Mouse (Mus musculus) lung, embryonic 15.5 days (tissue): ENCODE results near the gene Nrsn2. TPM values are rescaled to one million over a fixed set of nuclear protein-coding genes. Genes with fewer than 3 reads are reported as not detected.

Experiments
- polyA plus RNA-seq: library from polyadenylated mRNA; unstranded; fragments of >200 nt; fragmentation: Nextera tagmentation; extraction: Ambion mirVana; gene quantifications from 2 replicates; pipeline ENCODE4 v1.2.1, GENCODE M21; 2015

The Nrsn2 gene
- polyA plus RNA-seq, 1 experiment from 2014 or later, result 0.36 TPM

Other genes starting within 250 kb of the Nrsn2 start
- 7.8 and 9.0 TPM in 2 replicates for gene Tcf15, start 233.1 kb downstream of the Nrsn2 start, polyA plus RNA-seq
- gene Csnk2a1, start 149.8 kb downstream of the Nrsn2 start, polyA plus RNA-seq, result 76.7 and 83.7 TPM in 2 replicates
- 37.3 and 40.3 TPM in 2 replicates for gene Tbc1d20, start 82.8 kb downstream of the Nrsn2 start, polyA plus RNA-seq
- gene Rbck1, start 44.0 kb downstream of the Nrsn2 start, polyA plus RNA-seq, result 89.7 and 94.4 TPM in 2 replicates
- gene Trib3, start 32.6 kb downstream of the Nrsn2 start, polyA plus RNA-seq, result 4.1 and 5.0 TPM in 2 replicates
- gene Sox12, start 21.4 kb upstream of the Nrsn2 start, polyA plus RNA-seq, result 10.5 and 11.3 TPM in 2 replicates
- gene Zcchc3, start 38.4 kb upstream of the Nrsn2 start, polyA plus RNA-seq, result 37.7 and 40.5 TPM in 2 replicates
- 3.0 and 3.1 TPM in 2 replicates for gene 6820408C15Rik, start 38.9 kb upstream of the Nrsn2 start, polyA plus RNA-seq
- gene Defb23, start 88.0 kb upstream of the Nrsn2 start, polyA plus RNA-seq, result not detected in 2 replicates
- gene Defb20, start 100.4 kb upstream of the Nrsn2 start, polyA plus RNA-seq, result not detected in 2 replicates
- gene Defb22, start 113.5 kb upstream of the Nrsn2 start, polyA plus RNA-seq, result not detected in 2 replicates
- gene Defb26, start 135.1 kb upstream of the Nrsn2 start, polyA plus RNA-seq, result not detected in 2 replicates
- gene Defb28, start 141.6 kb upstream of the Nrsn2 start, polyA plus RNA-seq, result not detected in 2 replicates
- gene Defb29, start 163.5 kb upstream of the Nrsn2 start, polyA plus RNA-seq, result not detected in 2 replicates
- not detected in 2 replicates for gene Gm17416, start 192.7 kb upstream of the Nrsn2 start, polyA plus RNA-seq
- not detected in 2 replicates for gene Defb21, start 196.1 kb upstream of the Nrsn2 start, polyA plus RNA-seq
- gene Defb19, start 203.7 kb upstream of the Nrsn2 start, polyA plus RNA-seq, result not detected in 2 replicates
- not detected in 2 replicates for gene Defb45, start 222.8 kb upstream of the Nrsn2 start, polyA plus RNA-seq
- not detected in 2 replicates for gene Defb36, start 227.7 kb upstream of the Nrsn2 start, polyA plus RNA-seq
- gene Defb25, start 246.4 kb upstream of the Nrsn2 start, polyA plus RNA-seq, result 1.7 TPM in 1 of 2 replicates, not detected in the other